Mouse (Mus musculus) frontal cortex, postnatal 14 days (tissue): ENCODE measurements around the gene Ptpn7.
A peak's percentile ranks its signal among the peaks of the same experiment; 100 is the strongest.
"Not testable (repeated sequence)": the region's sequence is repeated elsewhere in the genome, so short reads cannot be mapped to it uniquely, and the experiment has no call there.

Experiments
- DNase-seq, 2 experiments: peaks; one replicate each; pipeline ENCODE4 v3.0.0; 2022; ENCODE audit warnings: low spot score in 2 of 2

Gene Ptpn7

GRCm38 (mm10) chr1:135132473-135132872 is at the start of gene Ptpn7:
Gene Ptpn7, plus strand, starts transcription at chr1:135132700.
- DNase-seq = peak in 1 of 2 experiments; percentile 59

- no peak for DNase-seq
Observed at GRCm38 (mm10) chr1:135083465-135083864, 49.0 kb upstream of the Ptpn7 start.

GRCm38 (mm10) chr1:135085296-135085871 is 47.1 kb upstream of the Ptpn7 start:
- no peak for DNase-seq

GRCm38 (mm10) chr1:135086015-135086414 is 46.5 kb upstream of the Ptpn7 start:
- no peak for DNase-seq

- no peak for DNase-seq
Observed at GRCm38 (mm10) chr1:135087414-135087813, 45.1 kb upstream of the Ptpn7 start.

- DNase-seq = no peak
Observed at GRCm38 (mm10) chr1:135089626-135090025, 42.9 kb upstream of the Ptpn7 start.

- DNase-seq = no peak
Observed at GRCm38 (mm10) chr1:135090914-135091313, 41.6 kb upstream of the Ptpn7 start.

GRCm38 (mm10) chr1:135094723-135095122 is 37.8 kb upstream of the Ptpn7 start:
- no peak for DNase-seq

GRCm38 (mm10) chr1:135095189-135095588 is 37.3 kb upstream of the Ptpn7 start:
- no peak for DNase-seq

- no peak for DNase-seq
Observed at GRCm38 (mm10) chr1:135096312-135096711, 36.2 kb upstream of the Ptpn7 start.

GRCm38 (mm10) chr1:135097441-135097840 is 35.1 kb upstream of the Ptpn7 start:
- DNase-seq = no peak

GRCm38 (mm10) chr1:135098441-135098840 is 34.1 kb upstream of the Ptpn7 start:
- DNase-seq = no peak

GRCm38 (mm10) chr1:135100400-135100799 is 32.1 kb upstream of the Ptpn7 start:
- DNase-seq = no peak

GRCm38 (mm10) chr1:135105124-135105523 is 27.4 kb upstream of the Ptpn7 start, which contains the start of gene Lgr6:
Gene Lgr6, minus strand, starts transcription at chr1:135105276.
- no peak for DNase-seq

GRCm38 (mm10) chr1:135105951-135106350 is 26.5 kb upstream of the Ptpn7 start:
- peak in 1 of 2 experiments; percentile 48 for DNase-seq

GRCm38 (mm10) chr1:135108611-135109010 is 23.9 kb upstream of the Ptpn7 start:
- no peak for DNase-seq

- peak in 1 of 2 experiments; percentile 77 for DNase-seq
Observed at GRCm38 (mm10) chr1:135110075-135110474, 22.4 kb upstream of the Ptpn7 start.

- not testable (repeated sequence) for DNase-seq
Observed at GRCm38 (mm10) chr1:135111271-135111670, 21.2 kb upstream of the Ptpn7 start.

GRCm38 (mm10) chr1:135112661-135113060 is 19.8 kb upstream of the Ptpn7 start:
- DNase-seq = no peak

- no peak for DNase-seq
Observed at GRCm38 (mm10) chr1:135124573-135125363, 7.7 kb upstream of the Ptpn7 start.

- no peak for DNase-seq
Observed at GRCm38 (mm10) chr1:135125990-135126389, 6.5 kb upstream of the Ptpn7 start.

- DNase-seq = no peak
Observed at GRCm38 (mm10) chr1:135126443-135127027, 6.0 kb upstream of the Ptpn7 start.

GRCm38 (mm10) chr1:135128011-135128441 is 4.5 kb upstream of the Ptpn7 start:
- DNase-seq = no peak
